Mouse (Mus musculus) MEL-GATA-1-ER (cell line): ENCODE results near the gene Tmem52.

Source experiments
- DNase-seq: peaks from one replicate; pipeline ENCODE4 v3.0.0-alpha.2; 2012; ENCODE audit warnings: low read depth; ENCODE audit errors: extremely low read depth

Gene Tmem52

DNA sequence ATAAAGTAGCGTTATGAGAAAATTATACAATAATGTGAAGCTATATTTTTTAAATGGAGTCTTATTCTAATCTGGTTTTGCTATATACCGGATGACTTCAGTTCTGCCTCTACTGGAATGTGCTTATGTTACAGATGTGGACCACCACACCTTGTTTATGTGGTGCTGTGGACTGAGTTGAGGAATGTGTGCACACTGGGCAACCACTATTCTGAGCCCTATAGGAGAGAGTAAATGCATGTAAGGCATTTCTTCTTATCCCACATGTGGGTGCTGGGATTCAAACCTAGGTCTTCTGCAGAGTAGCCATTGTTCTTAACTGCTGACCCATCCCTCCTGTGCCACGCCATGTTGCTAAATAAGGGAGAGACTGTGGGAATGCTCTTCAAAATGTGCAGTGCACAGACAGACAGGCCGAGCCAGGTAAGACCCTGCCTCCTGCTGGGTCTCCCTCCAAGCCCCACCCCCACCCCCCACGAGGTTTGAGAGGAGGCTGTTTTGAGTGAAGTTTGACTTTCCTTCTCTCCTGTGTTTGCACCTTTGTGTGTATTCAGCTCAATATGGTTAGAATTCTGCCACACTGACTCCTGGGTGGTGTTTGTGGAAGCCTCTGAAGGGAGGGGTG lies 36.9 kb downstream of the Tmem52 start:
- no peak for DNase-seq

DNA sequence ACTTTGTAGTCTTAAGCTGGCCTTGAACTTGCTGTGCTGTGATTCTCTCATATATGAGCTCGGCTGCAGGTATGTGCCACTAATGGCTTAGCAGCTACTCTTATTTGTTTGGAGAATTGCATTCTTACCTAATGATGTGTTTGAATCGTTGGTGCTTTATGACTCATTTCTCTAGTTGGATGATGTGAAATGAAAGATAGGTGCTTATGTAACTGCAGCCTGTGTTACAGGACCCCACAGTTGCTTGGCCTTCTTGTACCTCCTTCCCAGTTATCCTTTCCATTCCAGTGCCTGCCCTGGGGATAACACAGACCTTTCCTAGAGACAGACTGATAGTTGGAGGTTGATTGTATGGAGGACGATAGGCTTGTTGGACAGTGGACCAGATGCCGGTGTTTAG lies 39.7 kb downstream of the Tmem52 start:
- DNase-seq, result no peak

DNA sequence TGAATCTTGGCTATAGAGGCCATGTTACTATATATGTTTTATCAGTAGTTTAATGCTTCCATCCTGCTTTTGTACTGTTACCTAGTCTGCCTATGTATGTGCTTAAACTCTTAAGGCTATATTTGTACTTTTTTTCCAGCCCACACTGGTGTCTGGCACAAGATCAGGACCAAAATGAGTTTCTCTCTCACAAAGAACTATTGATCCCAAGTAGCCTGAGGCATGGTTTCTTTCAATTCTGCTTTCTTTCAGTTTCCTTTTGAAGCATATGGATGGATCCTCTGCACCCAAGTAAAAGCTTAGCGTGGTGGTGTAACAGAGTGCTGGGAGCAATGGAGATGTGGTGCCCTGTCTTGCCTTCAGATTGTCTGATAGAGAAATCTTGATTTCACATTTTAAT lies 42.1 kb downstream of the Tmem52 start:
- no peak for DNase-seq

DNA sequence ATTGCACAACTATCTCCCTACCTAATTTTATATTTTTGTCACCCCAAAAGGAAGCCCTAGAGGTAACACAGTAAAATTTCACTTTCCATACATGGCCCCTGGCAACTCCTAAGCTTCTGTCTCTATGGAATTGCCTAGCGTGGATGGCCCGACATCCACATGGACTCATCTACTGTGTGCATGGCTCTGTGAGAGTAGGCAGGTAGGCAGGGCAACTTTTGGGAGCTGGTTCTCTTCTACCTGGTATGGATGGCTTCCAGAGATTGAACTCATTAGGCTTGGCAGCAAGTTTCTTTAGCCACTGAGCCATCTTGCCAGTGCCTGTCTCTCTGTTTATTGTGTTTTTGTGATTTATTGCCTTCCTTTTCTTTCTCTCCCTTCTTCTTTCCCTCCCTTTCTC lies 45.9 kb downstream of the Tmem52 start:
- DNase-seq, result no peak

DNA sequence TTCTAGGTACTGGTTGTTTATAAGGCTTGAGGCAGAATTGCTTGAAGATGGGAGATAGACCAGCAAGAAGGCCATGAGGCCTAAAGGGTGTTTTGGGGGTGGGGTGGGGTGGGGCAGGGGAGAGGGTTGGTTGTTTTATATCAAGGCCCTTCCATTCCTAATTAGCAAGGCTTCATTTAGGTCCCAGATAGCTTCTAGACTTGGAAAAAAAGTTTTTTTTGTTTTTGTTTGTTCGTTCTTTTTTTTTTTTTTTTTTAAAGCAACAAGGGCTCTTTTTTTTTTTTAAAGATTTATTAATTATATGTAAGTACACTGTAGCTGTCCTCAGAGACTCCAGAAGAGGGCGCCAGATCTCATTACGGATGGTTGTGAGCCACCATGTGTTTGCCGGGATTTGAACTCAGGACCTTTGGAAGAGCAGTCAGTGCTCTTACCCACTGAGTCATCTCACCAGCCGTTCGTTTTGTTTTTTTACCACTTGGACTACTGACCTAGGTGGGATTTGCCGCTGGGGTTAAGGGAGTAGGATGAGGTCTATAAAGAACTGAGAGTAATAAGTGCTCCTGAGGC lies 49.1 kb downstream of the Tmem52 start:
- DNase-seq, result no peak
